Mouse (Mus musculus) liver, embryonic 14.5 days (tissue): Measurements from ENCODE around the gene Gm10260.

Experiments used
- CTCF ChIP-seq: IDR thresholded peaks from 2 replicates; pipeline ENCODE4 v1.5.1; 2016; ENCODE audit warnings: antibody characterized with exemption, low read depth, control low read depth
- EP300 ChIP-seq: IDR thresholded peaks from 2 replicates; pipeline ENCODE4 v1.6.1; 2016; ENCODE audit warnings: antibody characterized with exemption, low read depth

GRCm38 (mm10) chr13:97777667-97778066, 17.2 kb upstream of the Gm10260 start:
- TF ChIP-seq CTCF (peak; percentile 13; the same call in 1 of the 2 replicates), EP300 (no peak)
